Mouse (Mus musculus): ENCODE measurements around the gene Gas2.

DNA sequence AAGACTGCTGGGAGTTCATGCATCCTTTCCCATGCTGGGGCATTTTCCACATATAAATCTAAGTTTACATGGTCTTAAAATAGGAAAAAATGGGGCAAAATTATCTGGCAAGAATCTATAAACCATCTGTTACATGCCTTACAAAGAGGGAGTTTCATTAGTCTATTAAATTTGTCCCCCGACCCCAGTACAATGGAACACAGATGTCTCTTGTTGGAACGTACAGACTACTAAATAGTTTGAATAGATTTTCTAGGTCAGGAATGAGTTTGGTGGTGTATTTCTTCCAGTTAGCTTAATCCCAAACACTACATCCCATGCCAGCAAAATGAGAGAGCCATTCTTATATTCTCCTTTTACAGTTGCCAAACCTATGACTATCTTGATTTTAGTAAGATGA is 78.6 kb downstream of the Gas2 start:
- TF ChIP-seq CTCF (IDR thresholded peaks at IDR 0.05; ENCODE audit: low read depth, low read length) (no peak), GATA1 (IDR thresholded peaks at IDR 0.05; ENCODE audit: borderline replicate concordance, low read length) (no peak), TAL1 (conservative IDR thresholded peaks at IDR 0.05; ENCODE audit: low read depth, low read length) (no peak), POLR2AphosphoS5 (IDR thresholded peaks at IDR 0.05; ENCODE audit: insufficient replicate concordance, low read depth, low read length) (no peak)
